Mouse (Mus musculus) adrenal gland, adult (tissue): ENCODE measurements at regions not wholly inside any gene's neighbourhood (a gene's known extent, or its start where the extent isn't known, plus 50 kb on each side); places are given as distances from the start of the nearest gene placed in this dataset.
A peak's percentile ranks its signal among the peaks of the same experiment; 100 is the strongest.

ENCODE experiments used
- DNase-seq, 2 experiments: peaks; one replicate each; pipeline ENCODE4 v3.0.0; 2022 to 2023; ENCODE audit warnings: low spot score in 1 of 2; ENCODE audit not compliant: inconsistent age in 2 of 2

GRCm38 (mm10) chr9:85455382-85455781 lies 128.2 kb upstream of the Tent5a start:
- no peak for DNase-seq

- no peak for DNase-seq
These were observed 125.2 kb upstream of the Tent5a start for GRCm38 (mm10) chr9:85452196-85452857.

GRCm38 (mm10) chr9:85451349-85451748 lies 124.2 kb upstream of the Tent5a start:
- DNase-seq = no peak

GRCm38 (mm10) chr9:85450877-85451276 lies 123.7 kb upstream of the Tent5a start:
- DNase-seq = no peak

GRCm38 (mm10) chr9:85449493-85449892 lies 122.3 kb upstream of the Tent5a start:
- no peak for DNase-seq

GRCm38 (mm10) chr9:85442761-85443505 lies 115.8 kb upstream of the Tent5a start:
- no peak for DNase-seq

GRCm38 (mm10) chr9:85439664-85440063 lies 112.5 kb upstream of the Tent5a start:
- DNase-seq = no peak

GRCm38 (mm10) chr9:85432220-85432619 lies 105.1 kb upstream of the Tent5a start:
- DNase-seq = no peak

GRCm38 (mm10) chr9:85426809-85427208 lies 99.7 kb upstream of the Tent5a start:
- no peak for DNase-seq

- no peak for DNase-seq
These were observed 96.8 kb upstream of the Tent5a start for GRCm38 (mm10) chr9:85423908-85424307.

GRCm38 (mm10) chr9:85414391-85414790 lies 87.2 kb upstream of the Tent5a start:
- no peak for DNase-seq

- DNase-seq = peak in 1 of 2 experiments; percentile 50
These were observed 86.7 kb upstream of the Tent5a start for GRCm38 (mm10) chr9:85413813-85414212.

GRCm38 (mm10) chr9:85410643-85411296 lies 83.6 kb upstream of the Tent5a start:
- peak; percentile 34 to 72 for DNase-seq

GRCm38 (mm10) chr9:85409974-85410506 lies 82.9 kb upstream of the Tent5a start:
- DNase-seq = no peak

- peak in 1 of 2 experiments; percentile 44 for DNase-seq
These were observed 81.3 kb upstream of the Tent5a start for GRCm38 (mm10) chr9:85408461-85408860.

- peak in 1 of 2 experiments; percentile 44 for DNase-seq
These were observed 80.4 kb upstream of the Tent5a start for GRCm38 (mm10) chr9:85407592-85407991.

- DNase-seq = no peak
These were observed 74.6 kb upstream of the Tent5a start for GRCm38 (mm10) chr9:85401736-85402135.

- DNase-seq = peak in 1 of 2 experiments; percentile 34
These were observed 73.6 kb upstream of the Tent5a start for GRCm38 (mm10) chr9:85400600-85401313.

GRCm38 (mm10) chr9:85394975-85395374 lies 67.8 kb upstream of the Tent5a start:
- DNase-seq = no peak

- DNase-seq = no peak
These were observed 64.1 kb upstream of the Tent5a start for GRCm38 (mm10) chr9:85391283-85391682.

- no peak for DNase-seq
These were observed 61.7 kb upstream of the Tent5a start for GRCm38 (mm10) chr9:85388775-85389393.
